Mouse (Mus musculus) forebrain, embryonic 16.5 days (tissue): ENCODE results near the gene Slc5a6. TPM values are rescaled to one million over a fixed set of nuclear protein-coding genes. Genes with fewer than 3 reads are reported as not detected.
A peak's percentile ranks its signal among the peaks of the same experiment; 100 is the strongest.

ENCODE experiments used
- ATAC-seq: fragments of 200-750 bp; cut with Nextera tagmentation; 2 replicates; pipeline ENCODE4 v1.8.0; 2017; ENCODE audit warnings: mild to moderate bottlenecking, moderate library complexity
- H3K27ac ChIP-seq: fragments of 300-500 bp; sonication (generic); 2 replicates; pipeline ENCODE4 v1.5.1; 2014; ENCODE audit warnings: low read length, control low read depth
- H3K27me3 ChIP-seq: fragments of 300-500 bp; sonication (generic); replicated peaks from 2 replicates; pipeline ENCODE4 v1.6.1; 2014; ENCODE audit warnings: low read length; ENCODE audit not compliant: control insufficient read depth, insufficient read depth
- H3K36me3 ChIP-seq: fragments of 300-500 bp; sonication (generic); 2 replicates; pipeline ENCODE4 v1.6.1; 2014; ENCODE audit not compliant: control insufficient read depth, insufficient read depth
- H3K4me1 ChIP-seq: fragments of 300-500 bp; sonication (generic); replicated peaks from 2 replicates; pipeline ENCODE4 v1.6.1; 2014; ENCODE audit warnings: low read length; ENCODE audit not compliant: control insufficient read depth, insufficient read depth
- H3K4me2 ChIP-seq: fragments of 300-500 bp; sonication (generic); 2 replicates; pipeline ENCODE4 v1.6.1; 2014; ENCODE audit warnings: mild to moderate bottlenecking, low read length, control low read depth
- H3K4me3 ChIP-seq: fragments of 300-500 bp; sonication (generic); replicated peaks from 2 replicates; pipeline ENCODE4 v1.5.1; 2014; ENCODE audit warnings: mild to moderate bottlenecking, low read length, control low read depth
- H3K9ac ChIP-seq: fragments of 300-500 bp; sonication (generic); replicated peaks from 2 replicates; pipeline ENCODE4 v1.6.1; 2014; ENCODE audit warnings: low read depth, low read length, control low read depth
- H3K9me3 ChIP-seq: fragments of 300-500 bp; sonication (generic); 2 replicates; pipeline ENCODE4 v1.6.1; 2016; ENCODE audit warnings: low read length; ENCODE audit not compliant: control insufficient read depth
- WGBS: fragments of 180-500 bp; shearing (Covaris S2); extraction: QIAGEN DNeasy Blood & Tissue Kit; methylation state at CpG from one replicate; pipeline ENCODE4 v1.1.7; 2014; 5-methylcytosine and 5-hydroxymethylcytosine counted together
- polyA plus RNA-seq: library from polyadenylated mRNA; unstranded; fragments of >200 nt; fragmentation: Nextera tagmentation; extraction: Ambion mirVana; gene quantifications from 2 replicates; pipeline ENCODE4 v1.2.1, GENCODE M21; 2015

Slc5a6 gene
- polyA plus RNA-seq, 1 experiment from 2014 or later: 18.2 TPM

DNA sequence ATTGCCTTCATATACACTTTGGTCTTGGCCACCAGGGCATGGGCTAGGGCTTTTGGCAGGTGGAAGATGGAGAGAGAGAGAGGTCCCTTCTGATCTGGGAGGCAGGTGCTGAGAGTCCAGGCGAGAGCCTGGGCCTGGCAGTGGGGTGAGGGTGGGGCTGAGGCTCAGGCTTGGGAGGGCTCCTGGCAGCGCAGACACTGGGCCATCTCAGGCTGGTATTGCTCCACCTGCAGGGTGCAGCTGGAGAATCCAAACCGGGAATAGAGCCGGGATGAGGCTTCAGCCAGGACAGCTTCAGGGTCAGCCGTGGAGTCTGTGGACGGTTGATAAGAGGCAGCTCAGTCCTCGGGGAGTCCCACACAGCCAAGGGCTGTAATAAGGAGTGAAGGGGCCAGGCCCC, 37.9 kb upstream of the Slc5a6 start:
- no peak overlapping the region for H3K4me3 ChIP-seq
- ATAC-seq: no peak
- H3K27me3 ChIP-seq: peaks cover 17% of the 10 kb centered on the region
- no peak overlapping the region for H3K9ac ChIP-seq
- no peaks in the 10 kb centered on the region for H3K4me1 ChIP-seq
- no peak overlapping the region for H3K4me2 ChIP-seq
- 31% methylated on average over 7 of the region's 7 CpGs for WGBS
- no peaks in the 10 kb centered on the region for H3K9me3 ChIP-seq
- no peaks in the 10 kb centered on the region for H3K36me3 ChIP-seq
- no peak overlapping the region for H3K27ac ChIP-seq

- Histone ChIP-seq H3K27me3 (no peaks in the 10 kb centered on the region), H3K4me1 (peaks cover 10% of the 10 kb centered on the region), H3K4me2 (no peak overlapping the region), H3K4me3 (no peak overlapping the region), H3K9me3 (no peaks in the 10 kb centered on the region), H3K9ac (no peak overlapping the region), H3K36me3 (no peaks in the 10 kb centered on the region; the same call in 1 of the 2 replicates), H3K27ac (no peak overlapping the region)
- no peak for ATAC-seq
- WGBS: 2% methylated on average over 8 of the region's 8 CpGs
Observed at GRCm38 (mm10) chr5:31083949-31084348, 35.2 kb upstream of the Slc5a6 start.

- peaks cover 4% of the 10 kb centered on the region for H3K36me3 ChIP-seq
- H3K4me1 ChIP-seq: peaks cover 10% of the 10 kb centered on the region
- H3K9me3 ChIP-seq: no peaks in the 10 kb centered on the region
- ATAC-seq: no peak
- no peak overlapping the region for H3K27ac ChIP-seq
- H3K4me2 ChIP-seq: no peak overlapping the region
- no peak overlapping the region for H3K9ac ChIP-seq
- H3K27me3 ChIP-seq: no peaks in the 10 kb centered on the region
- WGBS: 43% methylated on average over 12 of the region's 12 CpGs
- H3K4me3 ChIP-seq: no peak overlapping the region
Observed at GRCm38 (mm10) chr5:31082935-31083625, 34.4 kb upstream of the Slc5a6 start.

GRCm38 (mm10) chr5:31082355-31082754, 33.6 kb upstream of the Slc5a6 start:
- no peak; the same call in 1 of the 2 replicates for ATAC-seq
- H3K4me1 ChIP-seq: peaks cover 10% of the 10 kb centered on the region
- H3K27me3 ChIP-seq: no peaks in the 10 kb centered on the region
- H3K9ac ChIP-seq: no peak overlapping the region
- no peaks in the 10 kb centered on the region for H3K9me3 ChIP-seq
- no peak overlapping the region for H3K4me2 ChIP-seq
- H3K27ac ChIP-seq: no peak overlapping the region
- peaks cover 4% of the 10 kb centered on the region for H3K36me3 ChIP-seq
- H3K4me3 ChIP-seq: no peak overlapping the region
- WGBS: 13% methylated on average over 5 of the region's 5 CpGs

- no peak overlapping the region for H3K27ac ChIP-seq
- WGBS: 74% methylated on average over 3 of the region's 3 CpGs
- H3K4me1 ChIP-seq: peaks cover 10% of the 10 kb centered on the region
- H3K4me2 ChIP-seq: no peak overlapping the region
- no peaks in the 10 kb centered on the region for H3K9me3 ChIP-seq
- H3K36me3 ChIP-seq: peaks cover 4% of the 10 kb centered on the region
- no peak for ATAC-seq
- no peak overlapping the region for H3K9ac ChIP-seq
- H3K27me3 ChIP-seq: no peaks in the 10 kb centered on the region
- no peak overlapping the region for H3K4me3 ChIP-seq
Observed at GRCm38 (mm10) chr5:31081386-31081785, 32.7 kb upstream of the Slc5a6 start.

GRCm38 (mm10) chr5:31080795-31081164, 32.1 kb upstream of the Slc5a6 start:
- WGBS: 82% methylated on average over 3 of the region's 3 CpGs

GRCm38 (mm10) chr5:31080059-31080794, 31.5 kb upstream of the Slc5a6 start:
- no peak overlapping the region for H3K4me3 ChIP-seq
- WGBS: 76% methylated on average over 13 of the region's 13 CpGs
- no peaks in the 10 kb centered on the region for H3K27me3 ChIP-seq
- no peak overlapping the region for H3K4me2 ChIP-seq
- H3K27ac ChIP-seq: 0 out of 2 replicates have a peak overlapping the region, but pooled peaks have one; percentile 24
- H3K4me1 ChIP-seq: peaks cover 10% of the 10 kb centered on the region
- ATAC-seq: no peak
- no peaks in the 10 kb centered on the region for H3K9me3 ChIP-seq
- peaks cover 8% of the 10 kb centered on the region for H3K36me3 ChIP-seq
- no peak overlapping the region for H3K9ac ChIP-seq

More at GRCm38 (mm10) chr5:31080795-31081164, 32.1 kb upstream of the Slc5a6 start:
- Histone ChIP-seq H3K36me3 (peaks cover 8% of the 10 kb centered on the region), H3K4me3 (no peak overlapping the region), H3K4me2 (no peak overlapping the region), H3K9me3 (no peaks in the 10 kb centered on the region), H3K9ac (no peak overlapping the region), H3K4me1 (peaks cover 10% of the 10 kb centered on the region), H3K27ac (no peak overlapping the region), H3K27me3 (no peaks in the 10 kb centered on the region)
- no peak for ATAC-seq

GRCm38 (mm10) chr5:31076346-31076745, 27.6 kb upstream of the Slc5a6 start:
- 91% methylated on average over 13 of the region's 13 CpGs for WGBS
- Histone ChIP-seq H3K27me3 (no peaks in the 10 kb centered on the region), H3K4me3 (no peak overlapping the region), H3K27ac (no peak overlapping the region), H3K9me3 (no peaks in the 10 kb centered on the region), H3K36me3 (peaks cover 25% of the 10 kb centered on the region), H3K4me2 (no peak overlapping the region), H3K4me1 (peaks cover 10% of the 10 kb centered on the region), H3K9ac (no peak overlapping the region)
- no peak for ATAC-seq

- Histone ChIP-seq H3K27me3 (no peaks in the 10 kb centered on the region), H3K9ac (no peak overlapping the region), H3K4me1 (no peaks in the 10 kb centered on the region), H3K9me3 (no peaks in the 10 kb centered on the region), H3K27ac (no peak overlapping the region), H3K4me3 (no peak overlapping the region), H3K4me2 (no peak overlapping the region), H3K36me3 (peaks cover 34% of the 10 kb centered on the region)
- ATAC-seq: no peak
- WGBS: 95% methylated on average over 12 of the region's 12 CpGs
Observed at GRCm38 (mm10) chr5:31073176-31073575, 24.5 kb upstream of the Slc5a6 start.
